Mouse (Mus musculus): ENCODE measurements around the gene Caln1.

Caln1 gene

GRCm38 (mm10) chr5:130702361-130702760 lies 333.1 kb downstream of the Caln1 start:
- no peak for DNase-seq

- DNase-seq, result no peak
Observed at GRCm38 (mm10) chr5:130704866-130705265, 335.6 kb downstream of the Caln1 start.

GRCm38 (mm10) chr5:130706202-130706855 lies 337.1 kb downstream of the Caln1 start:
- DNase-seq, result no peak

GRCm38 (mm10) chr5:130707755-130708154 lies 338.5 kb downstream of the Caln1 start:
- DNase-seq, result no peak

- DNase-seq, result no peak
Observed at GRCm38 (mm10) chr5:130708616-130709015, 339.4 kb downstream of the Caln1 start.

- no peak for DNase-seq
Observed at GRCm38 (mm10) chr5:130711643-130712042, 342.4 kb downstream of the Caln1 start.

GRCm38 (mm10) chr5:130712281-130712680 lies 343.0 kb downstream of the Caln1 start:
- DNase-seq, result no peak

GRCm38 (mm10) chr5:130715181-130715580 lies 345.9 kb downstream of the Caln1 start:
- no peak for DNase-seq

- DNase-seq, result no peak
Observed at GRCm38 (mm10) chr5:130718385-130718784, 349.1 kb downstream of the Caln1 start.

- no peak for DNase-seq
Observed at GRCm38 (mm10) chr5:130742171-130742570, 372.9 kb downstream of the Caln1 start.

- DNase-seq, result no peak
Observed at GRCm38 (mm10) chr5:130757517-130757916, 388.3 kb downstream of the Caln1 start.

GRCm38 (mm10) chr5:130765784-130766183 lies 396.5 kb downstream of the Caln1 start:
- DNase-seq, result no peak

- no peak for DNase-seq
Observed at GRCm38 (mm10) chr5:130771061-130771741, 401.9 kb downstream of the Caln1 start.

GRCm38 (mm10) chr5:130772491-130772890 lies 403.2 kb downstream of the Caln1 start:
- no peak for DNase-seq

GRCm38 (mm10) chr5:130774946-130775345 lies 405.7 kb downstream of the Caln1 start:
- DNase-seq, result no peak

GRCm38 (mm10) chr5:130792755-130793452 lies 423.6 kb downstream of the Caln1 start:
- DNase-seq, result no peak

- DNase-seq, result no peak
Observed at GRCm38 (mm10) chr5:130797713-130798112, 428.5 kb downstream of the Caln1 start.

- no peak for DNase-seq
Observed at GRCm38 (mm10) chr5:130810314-130810713, 441.1 kb downstream of the Caln1 start.

- no peak for DNase-seq
Observed at GRCm38 (mm10) chr5:130810846-130811245, 441.6 kb downstream of the Caln1 start.

- DNase-seq, result peak; percentile 6
Observed at GRCm38 (mm10) chr5:130811266-130811665, 442.0 kb downstream of the Caln1 start.

GRCm38 (mm10) chr5:130811966-130812365 lies 442.7 kb downstream of the Caln1 start:
- no peak for DNase-seq

- DNase-seq, result no peak
Observed at GRCm38 (mm10) chr5:130812556-130812955, 443.3 kb downstream of the Caln1 start.

- DNase-seq, result no peak
Observed at GRCm38 (mm10) chr5:130813089-130813488, 443.8 kb downstream of the Caln1 start.

- DNase-seq, result no peak
Observed at GRCm38 (mm10) chr5:130815352-130815751, 446.1 kb downstream of the Caln1 start.

All from kidney, adult 18-20 months (tissue).